Mouse (Mus musculus) cerebellum, adult 2 months (tissue): ENCODE measurements around the gene Olig2. TPM values are rescaled to one million over a fixed set of nuclear protein-coding genes. Genes with fewer than 3 reads are reported as not detected.

ENCODE experiments used
- DNase-seq, 2 experiments: peaks; one replicate each; pipeline ENCODE4 v3.0.0; 2021
- H3K27ac ChIP-seq: fragments of 200-500 bp; 2 replicates; pipeline ENCODE4 v1.5.1; 2012; ENCODE audit warnings: low read length, control low read depth, inconsistent platforms; ENCODE audit not compliant: insufficient read depth
- H3K27me3 ChIP-seq: fragments of 200-500 bp; 2 replicates; pipeline ENCODE4 v1.6.1; 2012; ENCODE audit warnings: inconsistent platforms, mild to moderate bottlenecking, low read length, moderate library complexity; ENCODE audit not compliant: control insufficient read depth, insufficient read depth
- H3K4me1 ChIP-seq: fragments of 200-500 bp; 2 replicates; pipeline ENCODE4 v1.6.1; 2011; ENCODE audit warnings: low read length; ENCODE audit not compliant: control insufficient read depth, insufficient read depth
- H3K4me3 ChIP-seq: fragments of 200-500 bp; replicated peaks from 2 replicates; pipeline ENCODE3; 2011; ENCODE audit warnings: mild to moderate bottlenecking, low read depth, low read length, control low read depth; ENCODE audit not compliant: insufficient read depth
- CTCF ChIP-seq: fragments of 200-500 bp; IDR thresholded peaks from 2 replicates; pipeline ENCODE4 v1.5.1; 2011; ENCODE audit warnings: low read depth, mild to moderate bottlenecking, control low read depth, low read length, moderate library complexity, borderline replicate concordance; ENCODE audit not compliant: insufficient read depth
- POLR2A ChIP-seq: fragments of 200-500 bp; IDR thresholded peaks from 2 replicates; pipeline ENCODE4 v1.6.1; 2011; ENCODE audit warnings: low read length, control low read depth, borderline replicate concordance; ENCODE audit not compliant: insufficient read depth
- WGBS: fragments of 180-500 bp; shearing (Covaris S2); methylation state at CpG from one replicate; pipeline ENCODE4 v1.1.7; 2018; 5-methylcytosine and 5-hydroxymethylcytosine counted together
- polyA plus RNA-seq: library from polyadenylated mRNA; depleted of rRNA; stranded (reverse); fragments of >200 nt; gene quantifications from 2 replicates; pipeline ENCODE4 v1.2.3, GENCODE M21; 2012

Olig2 gene
- polyA plus RNA-seq, 1 experiment: 34.8 TPM

- 94% methylated on average over 7 of the region's 7 CpGs for WGBS
- no peak overlapping the region for H3K27ac ChIP-seq
- no peaks in the 10 kb centered on the region for H3K4me1 ChIP-seq
- TF ChIP-seq POLR2A (no peak), CTCF (no peak)
- no peaks in the 10 kb centered on the region for H3K27me3 ChIP-seq
- no peak overlapping the region for H3K4me3 ChIP-seq
- DNase-seq: no peak
Observed at GRCm38 (mm10) chr16:91199815-91200214, 25.4 kb upstream of the Olig2 start.

- Histone ChIP-seq H3K27ac (no peak overlapping the region), H3K4me1 (no peaks in the 10 kb centered on the region), H3K4me3 (no peak overlapping the region), H3K27me3 (no peaks in the 10 kb centered on the region)
- no peak for TF ChIP-seq POLR2A
- no peak for TF ChIP-seq CTCF
- no peak for DNase-seq
- 20% methylated on average over 3 of the region's 3 CpGs for WGBS
Observed at GRCm38 (mm10) chr16:91202989-91203388, 22.3 kb upstream of the Olig2 start.

GRCm38 (mm10) chr16:91206371-91206770 is 18.9 kb upstream of the Olig2 start:
- WGBS: 65% methylated on average over 1 of the region's 1 CpGs
- DNase-seq: no peak
- H3K27ac ChIP-seq: no peak overlapping the region
- H3K4me3 ChIP-seq: no peak overlapping the region
- no peaks in the 10 kb centered on the region; the same call in 1 of the 2 replicates for H3K27me3 ChIP-seq
- H3K4me1 ChIP-seq: no peaks in the 10 kb centered on the region
- no peak for TF ChIP-seq CTCF

- no peaks in the 10 kb centered on the region; the same call in 1 of the 2 replicates for H3K27me3 ChIP-seq
- 36% methylated on average over 6 of the region's 6 CpGs for WGBS
- DNase-seq: no peak
- TF ChIP-seq CTCF (no peak), POLR2A (no peak)
- H3K4me3 ChIP-seq: no peak overlapping the region
- no peak overlapping the region for H3K27ac ChIP-seq
- no peaks in the 10 kb centered on the region for H3K4me1 ChIP-seq
Observed at GRCm38 (mm10) chr16:91217077-91217476, 8.2 kb upstream of the Olig2 start.

GRCm38 (mm10) chr16:91217948-91218347 is 7.3 kb upstream of the Olig2 start:
- 83% methylated on average over 6 of the region's 6 CpGs for WGBS
- no peak for DNase-seq
- no peak overlapping the region for H3K27ac ChIP-seq
- H3K4me3 ChIP-seq: no peak overlapping the region
- no peaks in the 10 kb centered on the region for H3K4me1 ChIP-seq
- TF ChIP-seq POLR2A (no peak), CTCF (no peak)
- H3K27me3 ChIP-seq: peaks cover 1% of the 10 kb centered on the region; the same call in 1 of the 2 replicates

GRCm38 (mm10) chr16:91219246-91219645 is 6.0 kb upstream of the Olig2 start:
- no peak for DNase-seq
- TF ChIP-seq POLR2A (no peak), CTCF (no peak)
- WGBS: 13% methylated on average over 14 of the region's 14 CpGs
- H3K27me3 ChIP-seq: peaks cover 3% of the 10 kb centered on the region; the same call in 1 of the 2 replicates
- no peak overlapping the region for H3K27ac ChIP-seq
- H3K4me1 ChIP-seq: no peaks in the 10 kb centered on the region
- no peak overlapping the region for H3K4me3 ChIP-seq

GRCm38 (mm10) chr16:91222171-91222642 is 3.0 kb upstream of the Olig2 start:
- Histone ChIP-seq H3K27me3 (peaks cover 8% of the 10 kb centered on the region; the same call in 1 of the 2 replicates), H3K27ac (no peak overlapping the region), H3K4me1 (no peaks in the 10 kb centered on the region), H3K4me3 (no peak overlapping the region)
- no peak for TF ChIP-seq CTCF
- no peak for TF ChIP-seq POLR2A
- peak in 1 of 2 experiments; percentile 18 for DNase-seq
- under 1% methylated on average over 25 of the region's 25 CpGs for WGBS

- Histone ChIP-seq H3K4me1 (no peaks in the 10 kb centered on the region), H3K27me3 (peaks cover 8% of the 10 kb centered on the region; the same call in 1 of the 2 replicates), H3K27ac (no peak overlapping the region), H3K4me3 (no peak overlapping the region)
- DNase-seq: peak in 1 of 2 experiments; percentile 26
- under 1% methylated on average over 27 of the region's 27 CpGs for WGBS
- TF ChIP-seq CTCF (no peak), POLR2A (no peak)
Observed at GRCm38 (mm10) chr16:91222643-91223271, 2.5 kb upstream of the Olig2 start.
